Mouse (Mus musculus) skeletal muscle tissue, adult 2 months (tissue): Measurements from ENCODE around the gene Mfge8.

Experiments used
- DNase-seq: peaks from one replicate; pipeline ENCODE4 v3.0.0-alpha.2; 2012; ENCODE audit warnings: low read depth, low spot score

Gene Mfge8

GRCm38 (mm10) chr7:79130385-79130784 is 18.5 kb downstream of the Mfge8 start:
- DNase-seq, result no peak

GRCm38 (mm10) chr7:79129883-79130282 is 19.0 kb downstream of the Mfge8 start:
- no peak for DNase-seq

GRCm38 (mm10) chr7:79123465-79123864 is 25.4 kb downstream of the Mfge8 start:
- DNase-seq, result no peak

GRCm38 (mm10) chr7:79113848-79114247 is 35.0 kb downstream of the Mfge8 start:
- no peak for DNase-seq

GRCm38 (mm10) chr7:79096492-79096891 is 52.4 kb downstream of the Mfge8 start:
- no peak for DNase-seq

- no peak for DNase-seq
These were observed 59.7 kb downstream of the Mfge8 start for GRCm38 (mm10) chr7:79089111-79089510.
